Mouse (Mus musculus): ENCODE measurements around the gene Mindy3. TPM values are rescaled to one million over a fixed set of nuclear protein-coding genes. Genes with fewer than 3 reads are reported as not detected.

The Mindy3 gene
- polyA plus RNA-seq, 1 experiment, result 24.6 TPM

DNA sequence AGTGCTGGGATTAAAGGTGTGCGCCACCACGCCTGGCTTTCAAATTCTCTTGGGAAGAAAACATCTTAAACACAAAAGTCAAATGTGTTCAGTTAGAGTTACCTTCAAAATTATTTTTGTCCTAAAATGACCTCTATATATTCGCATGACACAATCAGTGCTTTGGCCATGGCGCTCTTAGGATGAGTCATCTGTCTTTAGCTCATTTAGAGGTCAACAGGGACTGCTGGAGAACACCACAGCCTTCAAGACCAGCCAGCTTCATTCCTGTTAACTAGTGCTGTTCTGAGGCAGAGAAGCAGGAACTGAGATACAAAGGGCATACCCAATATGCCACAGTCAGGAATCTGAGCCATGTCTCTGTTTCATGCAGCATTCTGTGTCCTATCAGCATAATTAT is 47.9 kb downstream of the Mindy3 start:
- Histone ChIP-seq H3K36me3 (ENCODE audit: control insufficient read depth, insufficient read depth) (peaks cover 22% of the 10 kb centered on the region), H3ac (ENCODE audit: control insufficient read depth, insufficient read length, low read depth) (no peak overlapping the region), H3K4me3 (ENCODE audit: insufficient read depth, poor library complexity, severe bottlenecking) (no peak overlapping the region), H3K79me2 (ENCODE audit: control insufficient read depth, insufficient read depth) (no peaks in the 10 kb centered on the region), H3K27me3 (ENCODE audit: control insufficient read depth, insufficient read depth, insufficient read length) (no peaks in the 10 kb centered on the region), H3K79me3 (ENCODE audit: low read depth) (no peaks in the 10 kb centered on the region)
- TF ChIP-seq MYOG (IDR thresholded peaks at IDR 0.05; ENCODE audit: control insufficient read depth, extremely low read depth, insufficient read length) (no peak), MYOD1 (IDR thresholded peaks at IDR 0.05; ENCODE audit: control insufficient read depth, insufficient read length, low read depth) (no peak), MAX (IDR thresholded peaks at IDR 0.05) (no peak), CEBPB (IDR thresholded peaks at IDR 0.05; ENCODE audit: low read depth) (no peak), FOSL1 (IDR thresholded peaks at IDR 0.05; ENCODE audit: insufficient read depth, low read length, poor library complexity, severe bottlenecking) (no peak), CTCF (IDR thresholded peaks at IDR 0.05; ENCODE audit: control insufficient read depth, insufficient read depth, insufficient read length) (no peak), USF1 (IDR thresholded peaks at IDR 0.05; ENCODE audit: low read depth) (no peak)

DNA sequence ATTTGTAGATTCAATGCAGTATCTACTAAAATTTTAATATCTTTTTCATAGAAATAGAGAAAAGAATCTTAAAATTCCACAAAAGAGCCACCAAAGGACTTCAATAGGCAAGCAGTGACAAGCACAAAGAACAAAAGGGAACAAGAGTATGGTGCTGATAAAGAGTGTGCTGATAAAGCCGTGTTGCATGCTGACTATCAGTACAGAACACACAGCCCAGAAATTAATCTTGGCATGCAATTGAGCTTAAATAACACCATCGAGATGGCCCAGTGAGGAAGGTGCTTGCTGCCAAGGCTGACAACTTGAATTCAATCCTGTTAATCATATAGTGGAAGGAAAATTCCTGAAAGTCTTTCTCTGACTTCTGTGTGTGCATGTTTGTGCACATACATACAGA is 50.8 kb downstream of the Mindy3 start:
- no peak overlapping the region for H3ac ChIP-seq (ENCODE audit: control insufficient read depth, insufficient read length, low read depth)
- H3K36me3 ChIP-seq (ENCODE audit: control insufficient read depth, insufficient read depth), result peaks cover 33% of the 10 kb centered on the region
- no peak for TF ChIP-seq FOSL1 (IDR thresholded peaks at IDR 0.05; ENCODE audit: insufficient read depth, low read length, poor library complexity, severe bottlenecking)
- no peak for TF ChIP-seq CTCF (IDR thresholded peaks at IDR 0.05; ENCODE audit: control insufficient read depth, insufficient read depth, insufficient read length)
- TF ChIP-seq MAX (IDR thresholded peaks at IDR 0.05), result no peak
- no peak for TF ChIP-seq MYOG (IDR thresholded peaks at IDR 0.05; ENCODE audit: control insufficient read depth, extremely low read depth, insufficient read length)
- TF ChIP-seq USF1 (IDR thresholded peaks at IDR 0.05; ENCODE audit: low read depth), result no peak
- no peak for TF ChIP-seq CEBPB (IDR thresholded peaks at IDR 0.05; ENCODE audit: low read depth)
- TF ChIP-seq MYOD1 (IDR thresholded peaks at IDR 0.05; ENCODE audit: control insufficient read depth, insufficient read length, low read depth), result no peak
- no peaks in the 10 kb centered on the region for H3K79me3 ChIP-seq (ENCODE audit: low read depth)
- H3K79me2 ChIP-seq (ENCODE audit: control insufficient read depth, insufficient read depth), result no peaks in the 10 kb centered on the region
- no peak overlapping the region for H3K4me3 ChIP-seq (ENCODE audit: insufficient read depth, poor library complexity, severe bottlenecking)
- no peaks in the 10 kb centered on the region for H3K27me3 ChIP-seq (ENCODE audit: control insufficient read depth, insufficient read depth, insufficient read length)

DNA sequence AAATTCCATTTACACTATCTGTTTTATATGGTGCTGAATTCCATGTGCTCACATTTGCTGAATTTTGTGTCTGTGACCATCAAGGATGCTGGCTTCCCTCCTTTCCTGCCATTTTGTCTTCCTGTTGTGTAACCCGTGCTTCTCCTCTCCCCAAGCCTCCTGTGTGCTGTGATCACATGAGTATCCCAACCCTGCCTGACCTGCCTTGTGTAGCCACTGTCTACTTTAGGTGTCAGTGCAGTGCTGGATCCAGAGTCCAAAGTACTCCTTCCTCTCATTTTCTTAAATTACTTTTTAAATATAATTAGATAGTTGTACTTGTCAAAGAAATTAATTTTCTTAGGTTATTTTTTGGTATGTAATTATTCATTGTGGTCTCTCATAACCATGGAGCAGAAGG is 51.3 kb downstream of the Mindy3 start:
- no peak for TF ChIP-seq CTCF (IDR thresholded peaks at IDR 0.05; ENCODE audit: control insufficient read depth, insufficient read depth, insufficient read length)
- TF ChIP-seq USF1 (IDR thresholded peaks at IDR 0.05; ENCODE audit: low read depth), result no peak
- TF ChIP-seq FOSL1 (IDR thresholded peaks at IDR 0.05; ENCODE audit: insufficient read depth, low read length, poor library complexity, severe bottlenecking), result no peak
- no peak for TF ChIP-seq CEBPB (IDR thresholded peaks at IDR 0.05; ENCODE audit: low read depth)
- TF ChIP-seq MYOD1 (IDR thresholded peaks at IDR 0.05; ENCODE audit: control insufficient read depth, insufficient read length, low read depth), result no peak
- no peak for TF ChIP-seq MAX (IDR thresholded peaks at IDR 0.05)
- Histone ChIP-seq H3K36me3 (ENCODE audit: control insufficient read depth, insufficient read depth) (peaks cover 37% of the 10 kb centered on the region), H3ac (ENCODE audit: control insufficient read depth, insufficient read length, low read depth) (no peak overlapping the region), H3K79me2 (ENCODE audit: control insufficient read depth, insufficient read depth) (no peaks in the 10 kb centered on the region), H3K4me3 (ENCODE audit: insufficient read depth, poor library complexity, severe bottlenecking) (no peak overlapping the region), H3K79me3 (ENCODE audit: low read depth) (no peaks in the 10 kb centered on the region), H3K27me3 (ENCODE audit: control insufficient read depth, insufficient read depth, insufficient read length) (no peaks in the 10 kb centered on the region)

DNA sequence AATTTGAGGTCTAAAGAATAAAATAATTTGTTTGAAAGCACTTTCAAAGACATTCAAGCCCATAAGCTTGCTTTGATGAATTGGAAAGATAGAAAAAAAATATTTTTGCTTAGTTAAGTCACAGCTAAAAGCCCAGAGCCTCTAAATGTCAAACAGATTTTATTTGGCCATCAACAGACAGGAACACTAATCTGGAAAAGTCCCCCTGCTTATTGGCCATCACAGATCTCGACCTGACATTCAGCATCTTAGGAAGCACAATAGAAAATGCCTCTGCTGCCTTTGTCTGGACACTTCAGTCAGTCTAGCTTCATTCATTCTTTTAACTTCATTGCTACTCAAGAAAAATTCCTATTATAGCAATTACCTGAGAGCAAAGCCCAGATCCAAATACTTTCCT is 58.0 kb downstream of the Mindy3 start:
- Histone ChIP-seq H3K79me3 (ENCODE audit: low read depth) (no peaks in the 10 kb centered on the region), H3K36me3 (ENCODE audit: control insufficient read depth, insufficient read depth) (peaks cover 42% of the 10 kb centered on the region), H3K4me3 (ENCODE audit: insufficient read depth, poor library complexity, severe bottlenecking) (no peak overlapping the region), H3ac (ENCODE audit: control insufficient read depth, insufficient read length, low read depth) (no peak overlapping the region), H3K79me2 (ENCODE audit: control insufficient read depth, insufficient read depth) (no peaks in the 10 kb centered on the region), H3K27me3 (ENCODE audit: control insufficient read depth, insufficient read depth, insufficient read length) (no peaks in the 10 kb centered on the region)
- TF ChIP-seq MYOG (IDR thresholded peaks at IDR 0.05; ENCODE audit: control insufficient read depth, extremely low read depth, insufficient read length), result no peak
- no peak for TF ChIP-seq MAX (IDR thresholded peaks at IDR 0.05)
- TF ChIP-seq CEBPB (IDR thresholded peaks at IDR 0.05; ENCODE audit: low read depth), result no peak
- TF ChIP-seq FOSL1 (IDR thresholded peaks at IDR 0.05; ENCODE audit: insufficient read depth, low read length, poor library complexity, severe bottlenecking), result no peak
- TF ChIP-seq USF1 (IDR thresholded peaks at IDR 0.05; ENCODE audit: low read depth), result no peak
- TF ChIP-seq MYOD1 (IDR thresholded peaks at IDR 0.05; ENCODE audit: control insufficient read depth, insufficient read length, low read depth), result no peak
- no peak for TF ChIP-seq CTCF (IDR thresholded peaks at IDR 0.05; ENCODE audit: control insufficient read depth, insufficient read depth, insufficient read length)

DNA sequence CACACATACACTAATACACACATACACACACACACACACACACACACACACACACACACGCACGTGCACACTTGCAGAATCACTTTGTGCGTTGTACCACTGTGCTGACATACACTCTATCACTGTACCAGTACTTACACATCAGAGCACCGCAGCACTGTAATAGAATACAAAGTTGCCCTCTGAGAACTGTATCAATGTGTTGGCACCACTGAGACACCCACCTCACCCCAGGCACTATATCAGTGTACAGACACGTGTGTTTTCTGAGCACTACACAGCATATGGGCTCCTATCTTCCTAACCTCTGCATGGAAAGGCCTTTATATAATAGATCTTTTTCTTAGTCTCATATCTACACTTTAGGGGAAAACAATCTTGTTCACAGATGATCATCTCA is 64.4 kb downstream of the Mindy3 start:
- H3K36me3 ChIP-seq (ENCODE audit: control insufficient read depth, insufficient read depth), result peaks cover 46% of the 10 kb centered on the region
- no peak overlapping the region for H3ac ChIP-seq (ENCODE audit: control insufficient read depth, insufficient read length, low read depth)
- no peaks in the 10 kb centered on the region for H3K79me2 ChIP-seq (ENCODE audit: control insufficient read depth, insufficient read depth)
- H3K4me3 ChIP-seq (ENCODE audit: insufficient read depth, poor library complexity, severe bottlenecking), result no peak overlapping the region
- no peaks in the 10 kb centered on the region for H3K27me3 ChIP-seq (ENCODE audit: control insufficient read depth, insufficient read depth, insufficient read length)
- TF ChIP-seq MYOD1 (IDR thresholded peaks at IDR 0.05; ENCODE audit: control insufficient read depth, insufficient read length, low read depth), result no peak
- TF ChIP-seq MYOG (IDR thresholded peaks at IDR 0.05; ENCODE audit: control insufficient read depth, extremely low read depth, insufficient read length), result no peak
- H3K79me3 ChIP-seq (ENCODE audit: low read depth), result no peaks in the 10 kb centered on the region

DNA sequence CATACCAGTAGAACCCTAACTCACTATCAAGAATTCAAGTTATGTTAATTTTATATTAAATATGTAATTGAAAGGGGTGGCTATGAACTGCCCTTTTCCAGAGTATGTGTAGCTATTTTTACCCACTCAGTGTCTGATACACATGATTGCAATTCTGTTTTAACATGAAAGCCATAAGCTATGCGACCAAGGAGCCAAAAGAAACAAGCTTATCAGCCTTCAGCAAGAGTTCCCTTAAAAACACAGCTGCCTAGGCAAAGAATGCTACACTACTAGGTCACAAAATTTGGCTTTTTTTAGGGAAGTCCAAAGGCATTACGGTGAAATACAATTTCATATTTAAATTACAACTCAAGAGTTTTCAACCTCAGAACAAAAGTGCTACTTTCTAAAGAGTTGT is 70.4 kb downstream of the Mindy3 start:
- Histone ChIP-seq H3ac (ENCODE audit: control insufficient read depth, insufficient read length, low read depth) (no peak overlapping the region), H3K79me3 (ENCODE audit: low read depth) (no peaks in the 10 kb centered on the region)

More for the DNA sequence above, 70.4 kb downstream of the Mindy3 start:
- TF ChIP-seq FOSL1 (IDR thresholded peaks at IDR 0.05; ENCODE audit: insufficient read depth, low read length, poor library complexity, severe bottlenecking), result no peak
- TF ChIP-seq MYOD1 (IDR thresholded peaks at IDR 0.05; ENCODE audit: control insufficient read depth, insufficient read length, low read depth), result no peak
- no peak for TF ChIP-seq MAX (IDR thresholded peaks at IDR 0.05)
- no peak for TF ChIP-seq CEBPB (IDR thresholded peaks at IDR 0.05; ENCODE audit: low read depth)
- TF ChIP-seq MYOG (IDR thresholded peaks at IDR 0.05; ENCODE audit: control insufficient read depth, extremely low read depth, insufficient read length), result no peak
- no peak for TF ChIP-seq CTCF (IDR thresholded peaks at IDR 0.05; ENCODE audit: control insufficient read depth, insufficient read depth, insufficient read length)
- TF ChIP-seq USF1 (IDR thresholded peaks at IDR 0.05; ENCODE audit: low read depth), result no peak
- Histone ChIP-seq H3K27me3 (ENCODE audit: control insufficient read depth, insufficient read depth, insufficient read length) (no peaks in the 10 kb centered on the region), H3K4me3 (ENCODE audit: insufficient read depth, poor library complexity, severe bottlenecking) (no peak overlapping the region), H3K36me3 (ENCODE audit: control insufficient read depth, insufficient read depth) (peaks cover 47% of the 10 kb centered on the region), H3K79me2 (ENCODE audit: control insufficient read depth, insufficient read depth) (no peaks in the 10 kb centered on the region)
